Mouse (Mus musculus) cortical plate, adult 2 months (tissue): ENCODE results near the gene Tmed1.

Experiments used
- CTCF ChIP-seq: fragments of 200-500 bp; IDR thresholded peaks from 2 replicates; pipeline ENCODE4 v1.5.1; 2011; ENCODE audit warnings: mild to moderate bottlenecking, control low read depth, low read length; ENCODE audit not compliant: insufficient read depth; ENCODE audit errors: extremely low read depth
- POLR2A ChIP-seq: fragments of 200-500 bp; IDR thresholded peaks from 2 replicates; pipeline ENCODE4 v1.6.1; 2011; ENCODE audit warnings: mild to moderate bottlenecking, low read length, control low read depth; ENCODE audit not compliant: insufficient read depth; ENCODE audit errors: extremely low read depth

GRCm38 (mm10) chr9:21555198-21555742 lies 45.2 kb upstream of the Tmed1 start:
- TF ChIP-seq CTCF: no peak
- no peak for TF ChIP-seq POLR2A
